Mouse (Mus musculus): ENCODE measurements around the gene Capn12. TPM values are rescaled to one million over a fixed set of nuclear protein-coding genes. Genes with fewer than 3 reads are reported as not detected.
"Not testable (repeated sequence)": the region's sequence is repeated elsewhere in the genome, so short reads cannot be mapped to it uniquely, and the experiment has no call there.

Capn12 gene
- polyA plus RNA-seq, 1 experiment: 0.73 TPM

DNA sequence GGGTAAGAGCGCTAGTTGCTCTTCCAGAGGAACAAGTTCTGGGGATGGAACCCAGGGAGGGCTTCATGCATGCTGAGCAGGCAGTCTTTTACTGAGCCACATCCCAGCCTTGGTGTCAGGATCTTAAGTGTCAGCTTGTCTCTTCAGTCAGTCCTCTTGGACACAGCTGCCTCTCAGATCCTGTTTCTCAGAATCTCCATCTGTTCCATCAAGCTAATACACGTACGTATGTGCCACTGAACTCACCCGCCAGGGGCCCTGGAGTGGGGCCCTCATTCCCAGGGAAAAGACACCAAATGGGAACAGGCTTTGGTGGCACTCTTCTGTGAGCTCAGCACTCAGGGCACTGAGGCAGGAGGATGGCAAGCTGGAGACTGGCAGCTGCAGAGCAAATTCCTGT is 3.4 kb upstream of the Capn12 start:
- no peak for DNase-seq (ENCODE audit: low spot score)

GRCm38 (mm10) chr7:28879606-28880005 is 1.6 kb upstream of the Capn12 start:
- DNase-seq (ENCODE audit: low spot score): no peak

- DNase-seq (ENCODE audit: low spot score): no peak
Observed at GRCm38 (mm10) chr7:28880554-28880953, 668 bp upstream of the Capn12 start.

- no peak for DNase-seq (ENCODE audit: low spot score)
Observed at GRCm38 (mm10) chr7:28883039-28883438, 1.8 kb downstream of the Capn12 start.

DNA sequence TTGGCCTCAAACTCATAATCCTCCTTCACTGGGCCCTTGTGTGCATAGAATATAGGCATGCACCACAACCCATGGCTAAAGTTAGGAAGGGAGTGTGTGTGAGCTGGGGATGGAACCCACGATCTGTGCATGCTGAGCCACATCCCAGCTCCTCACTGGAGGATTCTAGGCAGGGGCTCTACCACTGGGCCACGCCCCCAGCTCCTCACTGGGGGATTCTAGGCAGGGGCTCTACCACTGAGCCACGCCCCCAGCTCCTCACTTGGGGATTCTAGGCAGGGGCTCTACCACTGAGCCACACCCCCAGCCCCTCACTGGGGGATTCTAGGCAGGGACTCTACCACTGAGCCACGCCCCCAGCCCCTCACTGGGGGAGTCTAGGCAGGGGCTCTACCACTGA is 2.5 kb downstream of the Capn12 start:
- not testable (repeated sequence) for DNase-seq (ENCODE audit: low spot score)

DNA sequence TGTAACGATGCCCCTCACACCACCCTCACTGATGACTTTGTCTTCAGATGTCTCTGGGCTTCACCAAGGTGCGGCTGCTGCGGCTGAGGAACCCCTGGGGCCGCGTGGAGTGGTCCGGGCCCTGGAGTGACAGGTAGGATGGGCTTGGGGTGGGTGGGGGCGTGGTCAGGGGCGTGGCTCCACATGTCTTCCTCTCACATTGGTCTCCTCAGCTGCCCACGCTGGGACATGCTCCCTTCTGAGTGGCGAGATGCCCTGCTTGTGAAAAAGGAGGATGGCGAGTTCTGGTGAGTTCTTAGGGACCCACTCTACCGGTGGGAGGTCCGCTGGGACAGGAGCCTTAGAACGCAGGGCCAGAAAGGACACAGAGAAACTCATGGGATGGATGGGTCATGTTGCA is 5.3 kb downstream of the Capn12 start:
- no peak for DNase-seq (ENCODE audit: low spot score)

GRCm38 (mm10) chr7:28888701-28889161 is 7.5 kb downstream of the Capn12 start:
- DNase-seq (ENCODE audit: low spot score): no peak

DNA sequence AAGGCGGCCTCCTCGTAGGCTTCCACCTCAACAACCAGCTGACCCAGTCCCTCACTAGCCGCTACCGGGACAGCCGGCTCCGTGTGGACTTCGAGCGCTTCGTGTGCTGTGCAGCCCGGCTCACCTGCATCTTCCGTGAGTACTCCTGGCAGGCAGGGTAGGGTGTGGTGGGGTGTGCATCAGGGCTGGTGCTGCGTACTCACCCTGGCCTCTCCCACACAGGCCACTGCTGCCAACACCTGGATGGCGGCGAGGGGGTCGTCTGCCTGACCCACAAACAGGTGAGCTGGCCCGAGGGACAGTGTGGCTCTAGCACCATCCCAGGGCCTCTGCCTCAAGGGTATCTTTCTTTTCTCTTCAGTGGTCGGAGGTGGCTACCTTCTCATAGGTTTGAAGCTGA is 11.4 kb downstream of the Capn12 start:
- DNase-seq (ENCODE audit: low spot score): no peak

- no peak for DNase-seq (ENCODE audit: low spot score)
Observed at GRCm38 (mm10) chr7:28893643-28894265, 12.5 kb downstream of the Capn12 start.

GRCm38 (mm10) chr7:28894942-28895341 is 13.7 kb downstream of the Capn12 start:
- no peak for DNase-seq (ENCODE audit: low spot score)

- DNase-seq (ENCODE audit: low spot score): no peak
Observed at GRCm38 (mm10) chr7:28897661-28898060, 16.4 kb downstream of the Capn12 start.

- no peak for DNase-seq (ENCODE audit: low spot score)
Observed at GRCm38 (mm10) chr7:28899972-28900371, 18.8 kb downstream of the Capn12 start.

- no peak for DNase-seq (ENCODE audit: low spot score)
Observed at GRCm38 (mm10) chr7:28901311-28902125, 20.3 kb downstream of the Capn12 start.

- no peak for DNase-seq (ENCODE audit: low spot score)
Observed at GRCm38 (mm10) chr7:28902180-28902579, 21.0 kb downstream of the Capn12 start.

DNA sequence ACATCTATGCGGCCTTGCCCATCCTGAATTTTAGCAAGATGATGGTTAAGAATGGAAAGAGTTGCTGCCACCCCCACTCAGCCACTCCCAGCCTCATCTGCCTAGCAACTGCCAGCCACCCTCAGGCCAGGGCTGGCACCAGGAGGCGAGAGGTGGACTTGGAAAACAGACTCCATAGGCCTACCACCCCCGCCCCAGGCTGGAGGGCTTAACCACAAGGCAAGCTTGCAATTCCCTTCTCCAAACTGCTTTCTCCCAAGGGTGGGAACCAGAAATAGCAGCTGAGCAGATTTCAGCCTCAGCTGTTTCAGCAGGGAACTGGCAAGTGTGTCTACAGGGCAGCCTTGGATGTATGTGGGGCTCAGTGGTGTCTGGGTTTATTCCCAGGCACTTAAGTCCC is 21.6 kb downstream of the Capn12 start:
- DNase-seq (ENCODE audit: low spot score): no peak

DNA sequence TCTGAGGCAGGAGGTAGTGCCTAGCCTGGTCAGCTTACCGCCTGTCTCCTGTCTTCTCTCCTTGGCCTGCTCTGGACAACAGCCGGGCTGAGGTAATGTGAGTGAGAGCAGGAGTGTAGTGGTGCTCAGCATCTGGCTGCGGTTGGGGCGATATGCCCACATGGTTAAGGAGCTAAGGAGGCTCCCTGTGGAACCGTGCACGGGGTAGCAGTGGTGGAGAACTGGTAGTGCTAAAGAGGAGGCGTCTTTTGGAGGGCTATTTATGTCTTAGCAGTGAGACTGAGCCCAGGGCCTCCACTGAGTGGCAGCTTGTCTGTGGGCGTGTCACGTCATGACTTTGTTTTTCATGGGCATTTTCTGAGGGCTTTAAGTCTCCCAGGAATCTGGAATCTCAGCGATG is 22.6 kb downstream of the Capn12 start:
- no peak for DNase-seq (ENCODE audit: low spot score)

- no peak for DNase-seq (ENCODE audit: low spot score)
Observed at GRCm38 (mm10) chr7:28907195-28907594, 26.0 kb downstream of the Capn12 start.

GRCm38 (mm10) chr7:28911632-28912031 is 30.4 kb downstream of the Capn12 start:
- DNase-seq (ENCODE audit: low spot score): no peak

DNA sequence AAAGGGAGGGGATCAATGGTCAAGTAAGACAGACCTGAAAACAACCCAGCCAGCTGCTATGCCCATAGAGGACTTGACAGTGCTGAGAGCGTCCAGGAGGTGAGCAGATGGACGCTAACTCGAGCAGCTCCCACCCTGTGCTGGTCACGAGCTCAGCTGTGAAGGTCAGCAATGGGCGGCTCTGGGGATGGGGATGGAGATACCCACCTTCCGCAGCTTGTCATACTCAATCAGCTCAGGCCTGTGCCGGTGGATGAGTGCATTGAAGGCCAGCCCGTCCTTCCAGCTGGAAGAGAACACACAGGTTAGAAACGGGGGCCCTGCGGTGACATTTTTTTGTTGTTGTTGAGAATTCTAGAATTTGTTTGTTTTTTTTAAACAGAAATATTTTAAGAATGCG is 31.9 kb downstream of the Capn12 start:
- no peak for DNase-seq (ENCODE audit: low spot score)

DNA sequence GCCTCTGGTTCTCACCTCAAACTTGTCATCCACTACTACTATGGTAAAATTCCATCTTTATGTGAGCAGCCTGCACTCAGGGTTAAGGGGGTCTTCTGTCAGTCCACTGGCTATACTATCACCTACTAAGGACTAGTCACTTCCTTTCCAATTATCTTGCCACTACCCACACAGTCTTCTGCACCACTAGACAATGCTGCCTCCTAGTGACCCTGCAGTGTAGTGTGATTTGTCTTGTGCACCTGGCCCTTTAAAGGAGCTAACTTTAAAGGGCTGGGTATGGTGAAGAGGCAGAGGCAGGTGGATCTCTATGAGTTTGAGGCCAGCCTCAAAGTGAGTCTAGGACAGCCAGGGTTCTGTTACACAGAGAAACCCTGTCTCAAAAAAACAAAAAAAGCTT is 35.3 kb downstream of the Capn12 start:
- no peak for DNase-seq (ENCODE audit: low spot score)

DNA sequence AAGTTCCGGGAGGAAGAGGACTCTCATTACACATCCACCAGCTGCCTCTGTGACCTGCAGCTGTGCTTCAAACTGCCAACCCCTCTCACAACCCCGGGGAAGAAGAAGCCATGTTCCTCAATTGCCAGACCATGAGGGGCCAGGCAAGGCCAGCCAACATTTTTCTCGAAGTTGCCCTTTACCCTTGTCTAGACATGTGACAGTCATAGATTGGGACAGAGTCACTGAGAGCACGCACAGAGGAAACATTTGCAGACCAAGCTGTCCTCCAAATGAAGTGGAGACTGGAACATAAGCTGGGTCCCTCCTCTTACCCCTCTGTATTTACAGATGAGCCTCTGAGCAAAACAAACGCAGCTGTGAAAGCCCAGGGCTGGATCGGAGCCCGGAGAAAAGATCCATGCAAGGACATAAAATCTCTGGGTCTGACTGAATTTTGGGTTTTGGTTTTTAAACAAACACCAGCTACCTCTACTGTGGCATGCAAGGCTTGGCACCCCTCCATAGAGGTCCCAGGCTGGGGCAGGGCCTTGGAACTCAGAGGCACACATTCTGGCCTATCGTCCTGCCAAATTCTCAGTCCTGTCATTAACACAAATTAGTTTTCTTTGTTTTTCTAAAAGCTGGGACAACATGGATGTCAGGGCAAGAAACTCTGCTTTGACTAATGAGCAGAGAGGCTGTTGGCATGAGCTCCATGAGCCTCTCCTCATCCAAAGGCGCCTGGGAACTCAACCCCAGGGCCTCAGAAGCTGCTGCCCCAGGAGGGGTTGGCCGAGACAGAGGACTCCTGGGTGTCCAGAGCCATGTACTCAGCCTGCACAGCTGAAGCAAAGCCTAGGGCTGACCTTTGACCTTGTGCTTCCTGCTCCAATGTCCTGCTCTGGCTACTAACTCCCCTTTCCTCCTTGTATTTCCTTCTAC is 36.5 kb downstream of the Capn12 start:
- no peak for DNase-seq (ENCODE audit: low spot score)

DNA sequence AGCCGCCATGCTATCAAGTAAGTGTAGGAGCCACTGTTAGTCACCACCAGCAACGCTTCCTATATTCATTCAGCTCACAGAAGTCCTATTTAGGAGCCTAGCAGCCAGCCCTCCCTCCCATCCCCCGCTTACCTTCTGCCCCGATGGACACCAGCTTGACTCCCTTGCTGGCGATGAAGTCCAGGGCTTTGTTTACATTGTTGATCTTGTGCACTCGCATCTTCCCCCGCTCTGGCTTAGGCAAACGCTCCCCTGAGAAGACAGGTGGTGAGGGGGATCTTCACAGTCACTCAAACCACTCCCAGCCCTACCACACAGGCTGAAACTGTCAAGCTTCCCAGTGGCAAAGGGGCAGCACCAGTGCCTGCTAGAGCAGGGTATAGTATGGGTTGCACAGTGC is 37.3 kb downstream of the Capn12 start:
- no peak for DNase-seq (ENCODE audit: low spot score)

All from urinary bladder, adult 2 months (tissue).